Mouse (Mus musculus): Measurements from ENCODE around the gene Col23a1.
"Not testable (repeated sequence)": the region's sequence is repeated elsewhere in the genome, so short reads cannot be mapped to it uniquely, and the experiment has no call there.

The Col23a1 gene

GRCm38 (mm10) chr11:51619409-51620060 is 329.8 kb downstream of the Col23a1 start, which contains the start of gene Nhp2:
Gene Nhp2, plus strand, starts transcription at chr11:51619735.
- DNase-seq (ENCODE audit: low read depth, low spot score): peak; percentile 98

GRCm38 (mm10) chr11:51620084-51620483 is 330.4 kb downstream of the Col23a1 start:
- no peak for DNase-seq (ENCODE audit: low read depth, low spot score)

- DNase-seq (ENCODE audit: low read depth, low spot score): no peak
These were observed 332.1 kb downstream of the Col23a1 start for GRCm38 (mm10) chr11:51621776-51622175.

GRCm38 (mm10) chr11:51622971-51623491 is 333.3 kb downstream of the Col23a1 start:
- no peak for DNase-seq (ENCODE audit: low read depth, low spot score)

GRCm38 (mm10) chr11:51625187-51625820 is 335.6 kb downstream of the Col23a1 start:
- no peak for DNase-seq (ENCODE audit: low read depth, low spot score)

- DNase-seq (ENCODE audit: low read depth, low spot score): no peak
These were observed 337.7 kb downstream of the Col23a1 start for GRCm38 (mm10) chr11:51627425-51627824.

- DNase-seq (ENCODE audit: low read depth, low spot score): no peak
These were observed 338.2 kb downstream of the Col23a1 start for GRCm38 (mm10) chr11:51627907-51628306.

- no peak for DNase-seq (ENCODE audit: low read depth, low spot score)
These were observed 340.1 kb downstream of the Col23a1 start for GRCm38 (mm10) chr11:51629651-51630314.

GRCm38 (mm10) chr11:51632130-51632753 is 342.5 kb downstream of the Col23a1 start:
- no peak for DNase-seq (ENCODE audit: low read depth, low spot score)

- not testable (repeated sequence) for DNase-seq (ENCODE audit: low read depth, low spot score)
These were observed 343.5 kb downstream of the Col23a1 start for GRCm38 (mm10) chr11:51633200-51633599.
